Mouse (Mus musculus): ENCODE measurements around the gene Dtnb. TPM values are rescaled to one million over a fixed set of nuclear protein-coding genes. Genes with fewer than 3 reads are reported as not detected.
"Not testable (repeated sequence)": the region's sequence is repeated elsewhere in the genome, so short reads cannot be mapped to it uniquely, and the experiment has no call there.

Gene Dtnb
- total RNA-seq, 2 experiments from 2014 or later: 1.4 to 5.6 TPM

DNA sequence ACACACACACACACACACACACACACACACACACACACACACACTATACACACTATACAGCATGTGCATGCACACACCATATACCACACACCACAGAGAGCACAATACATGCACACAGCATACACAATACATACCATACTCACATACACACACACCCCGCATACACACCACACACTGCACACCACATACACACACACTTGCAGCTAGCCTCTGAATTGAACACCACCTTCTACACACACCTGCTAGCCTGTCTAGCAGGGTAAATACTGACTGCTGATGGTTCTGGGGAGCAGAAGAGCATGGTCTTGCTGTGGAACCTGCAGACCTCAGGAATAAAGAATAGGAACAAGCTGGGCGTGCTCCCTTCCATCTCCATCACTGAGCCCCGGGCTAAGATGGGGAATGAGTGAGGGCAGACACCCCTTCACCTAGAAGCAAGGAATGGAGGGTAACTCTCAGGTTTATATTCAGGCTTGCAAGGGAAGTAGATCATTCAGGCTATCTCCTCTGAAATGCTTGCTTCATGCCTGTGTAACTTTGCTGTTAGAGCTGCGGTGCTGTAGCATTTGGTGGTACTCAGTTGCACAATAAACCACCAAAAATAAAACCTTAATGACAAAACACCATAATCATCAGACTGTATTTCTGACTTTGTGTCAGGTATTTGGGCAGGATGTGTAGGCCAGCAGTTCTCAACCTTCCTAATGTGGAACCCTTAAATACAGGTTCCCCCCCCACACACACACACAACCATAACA lies 87.6 kb downstream of the Dtnb start:
- DNase-seq (ENCODE audit: low spot score): no peak

DNA sequence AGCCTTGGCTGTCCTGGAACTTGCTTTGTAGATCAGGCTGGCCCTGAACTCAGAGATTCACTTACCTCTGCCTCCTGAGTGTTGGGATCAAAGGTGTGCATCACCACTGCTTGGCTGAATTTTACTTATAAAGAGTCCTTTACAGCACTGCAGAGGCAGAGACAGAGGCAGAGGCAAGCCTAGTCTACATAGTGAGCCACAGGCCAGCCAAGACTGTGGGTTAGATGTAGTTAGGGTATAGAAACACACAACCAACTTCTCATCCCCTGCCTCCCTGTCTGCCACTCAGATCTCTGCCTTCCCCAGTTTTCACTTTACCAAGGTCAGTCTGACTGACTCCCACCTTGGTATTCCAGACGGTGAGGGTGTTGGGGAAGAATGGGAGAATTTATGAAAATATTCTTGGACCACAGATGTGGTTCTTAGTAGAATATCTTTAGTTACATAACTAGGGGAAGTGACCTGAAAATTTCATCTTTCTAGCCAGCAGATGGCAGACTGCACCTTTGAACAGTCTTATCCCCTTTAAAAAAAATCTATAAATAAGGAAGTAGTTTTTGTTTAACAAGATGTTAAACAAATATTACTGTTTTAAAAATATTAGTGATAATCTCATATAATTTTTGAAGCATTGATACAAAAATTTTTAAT lies 88.9 kb downstream of the Dtnb start:
- peak; percentile 31 for DNase-seq (ENCODE audit: low spot score)

DNA sequence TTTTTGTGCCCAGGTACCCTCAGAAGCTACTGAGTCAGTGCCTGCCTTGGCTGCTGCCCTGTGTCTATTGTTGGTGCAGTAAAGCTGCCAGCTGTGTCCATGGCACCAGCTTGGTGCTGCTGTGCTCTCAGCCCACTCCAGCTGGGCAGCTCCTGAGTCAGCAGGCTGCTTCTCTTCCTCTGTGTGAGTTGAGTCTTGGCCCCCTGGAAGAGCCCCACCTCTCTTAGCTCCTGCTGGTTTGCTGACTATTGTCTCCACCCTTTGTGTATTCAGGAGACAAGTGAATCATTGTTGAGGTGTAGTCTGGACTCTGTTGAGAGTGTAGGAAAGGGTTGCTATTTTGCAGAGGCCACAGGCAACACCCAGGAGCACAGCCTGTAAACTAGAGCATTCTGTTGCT lies 90.5 kb downstream of the Dtnb start:
- no peak for DNase-seq (ENCODE audit: low spot score)

DNA sequence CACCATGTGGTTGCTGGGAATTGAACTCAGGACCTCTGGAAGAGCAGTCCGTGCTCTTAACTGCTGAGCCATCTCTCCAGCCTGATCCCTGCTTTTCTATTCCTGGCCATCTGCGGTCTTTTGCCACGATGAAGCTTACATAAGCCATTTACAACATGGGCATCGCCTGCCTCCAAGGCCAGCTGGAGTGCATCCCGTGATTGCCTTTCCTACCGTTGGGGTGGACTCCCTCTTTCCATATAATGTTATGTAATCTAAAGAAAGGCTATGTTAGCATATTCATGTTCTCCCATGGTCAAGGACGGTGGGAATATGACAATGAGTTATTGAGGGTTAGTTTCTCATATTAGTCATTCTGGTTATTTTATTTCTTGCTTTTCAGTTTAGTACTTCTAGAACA lies 91.2 kb downstream of the Dtnb start:
- no peak for DNase-seq (ENCODE audit: low spot score)

DNA sequence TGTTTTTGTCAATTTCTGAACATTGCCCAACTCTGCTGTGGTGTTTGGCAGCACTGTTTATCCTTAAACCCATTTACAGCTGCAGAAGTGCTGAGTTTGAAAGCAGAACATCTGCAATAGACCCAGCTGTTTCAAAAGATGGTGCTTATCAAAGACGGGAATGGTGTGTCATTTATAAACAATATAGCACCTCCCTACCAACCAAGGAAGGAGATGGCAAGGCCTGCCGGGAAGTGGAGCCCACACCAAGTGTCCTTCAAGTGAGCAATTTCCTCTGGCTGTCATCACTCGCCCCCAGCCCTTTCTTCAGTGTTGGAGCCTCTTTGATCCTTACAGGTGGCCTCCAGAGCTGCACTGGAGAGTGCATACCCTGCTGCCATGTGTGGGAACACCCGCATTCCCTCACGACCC lies 97.8 kb downstream of the Dtnb start:
- DNase-seq (ENCODE audit: low spot score): no peak

DNA sequence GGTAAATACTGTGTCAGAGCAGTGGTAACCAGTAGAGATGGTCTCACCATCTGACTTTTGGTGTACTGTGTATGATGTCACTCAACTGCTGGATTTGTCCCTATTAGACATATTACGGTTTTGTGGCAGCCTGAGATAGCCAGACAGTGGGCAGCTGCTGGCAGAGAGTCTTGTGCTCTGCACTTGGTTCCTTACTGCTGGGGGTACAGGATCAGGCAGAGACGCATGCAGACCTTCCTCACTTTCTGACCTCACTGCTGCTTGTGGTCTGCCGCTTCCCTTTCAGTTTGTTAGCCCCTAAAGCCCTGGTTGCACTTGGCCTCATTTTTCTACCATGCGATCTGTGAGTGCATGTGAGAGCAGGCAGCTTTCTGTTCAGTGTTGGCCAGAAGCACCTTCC lies 98.9 kb downstream of the Dtnb start:
- DNase-seq (ENCODE audit: low spot score): no peak

DNA sequence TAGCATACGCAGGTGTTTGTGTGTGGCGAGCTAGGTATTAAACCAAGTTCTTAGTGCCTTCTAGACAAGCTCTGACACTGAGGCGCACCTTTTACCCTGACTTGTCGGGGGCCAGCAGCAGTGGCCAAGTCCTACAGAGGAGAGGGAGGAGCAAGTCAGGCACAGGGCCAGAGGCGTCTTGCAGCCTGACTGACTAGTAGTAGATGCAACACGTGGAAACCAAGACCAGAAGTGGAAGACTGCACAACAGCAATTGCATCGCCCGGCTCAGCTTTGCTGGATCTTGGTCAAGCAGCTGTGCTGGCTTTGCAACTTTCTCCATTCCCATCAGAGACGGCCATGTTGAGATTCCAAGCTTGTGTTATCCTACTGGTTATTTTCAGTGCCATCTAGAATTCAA lies 100.6 kb downstream of the Dtnb start:
- no peak for DNase-seq (ENCODE audit: low spot score)

DNA sequence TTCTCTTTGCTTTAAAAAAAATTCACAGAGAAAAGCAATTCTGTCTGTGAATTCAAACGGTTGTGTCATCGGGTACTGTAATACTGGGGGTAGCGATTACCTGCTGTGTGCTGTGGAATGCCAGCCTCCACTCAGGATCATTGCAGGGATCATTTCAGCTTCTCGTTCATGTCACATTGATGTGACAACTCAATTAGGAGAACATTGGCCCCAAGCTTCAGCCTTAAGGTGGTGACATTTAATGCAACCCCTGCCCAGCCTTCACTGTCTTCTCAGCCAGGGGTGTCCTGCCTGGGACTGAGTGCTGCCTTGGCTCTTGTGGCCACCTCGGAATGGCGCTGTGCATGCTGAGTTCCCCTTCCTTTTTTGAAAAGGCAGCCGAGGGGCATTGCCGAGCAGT lies 101.7 kb downstream of the Dtnb start:
- no peak for DNase-seq (ENCODE audit: low spot score)

DNA sequence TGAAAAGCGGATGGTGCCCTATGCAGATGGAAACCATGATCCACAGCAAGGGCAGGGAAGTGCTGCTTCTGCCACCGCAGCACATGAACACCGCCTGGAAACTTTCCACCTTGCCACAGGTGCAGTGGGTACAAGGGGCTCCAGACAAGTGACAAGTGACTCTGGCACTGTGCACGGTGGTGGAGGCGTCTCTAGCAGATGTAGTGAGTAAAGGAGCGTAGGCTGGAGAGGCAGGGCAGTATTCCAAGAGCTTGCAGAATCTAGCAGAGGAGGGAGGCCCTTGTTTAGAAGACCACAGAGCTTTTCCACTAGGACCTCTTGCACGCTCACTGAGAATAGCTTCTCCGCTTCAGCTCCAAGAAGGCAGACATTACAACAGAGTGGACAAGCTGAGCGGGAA lies 102.7 kb downstream of the Dtnb start:
- no peak for DNase-seq (ENCODE audit: low spot score)

DNA sequence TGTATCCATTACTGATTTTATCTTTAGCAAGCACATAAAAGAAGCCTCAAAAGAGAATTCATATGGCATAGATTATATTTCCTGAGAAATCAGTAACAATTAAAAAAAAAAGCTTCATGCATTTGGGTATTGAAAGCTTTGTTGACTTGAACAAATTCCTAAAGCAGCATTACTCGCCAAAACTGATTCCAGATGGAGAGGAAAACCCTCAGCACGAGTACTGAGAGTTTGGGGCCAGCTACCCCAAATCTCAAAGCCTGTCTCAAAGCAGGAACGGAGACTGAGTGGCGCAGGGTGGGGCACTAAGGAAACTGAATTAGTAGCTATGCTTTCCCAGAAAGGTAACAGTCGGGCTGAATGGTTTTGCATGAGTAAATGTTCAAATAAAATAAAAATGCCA lies 108.5 kb downstream of the Dtnb start:
- DNase-seq (ENCODE audit: low spot score): no peak

DNA sequence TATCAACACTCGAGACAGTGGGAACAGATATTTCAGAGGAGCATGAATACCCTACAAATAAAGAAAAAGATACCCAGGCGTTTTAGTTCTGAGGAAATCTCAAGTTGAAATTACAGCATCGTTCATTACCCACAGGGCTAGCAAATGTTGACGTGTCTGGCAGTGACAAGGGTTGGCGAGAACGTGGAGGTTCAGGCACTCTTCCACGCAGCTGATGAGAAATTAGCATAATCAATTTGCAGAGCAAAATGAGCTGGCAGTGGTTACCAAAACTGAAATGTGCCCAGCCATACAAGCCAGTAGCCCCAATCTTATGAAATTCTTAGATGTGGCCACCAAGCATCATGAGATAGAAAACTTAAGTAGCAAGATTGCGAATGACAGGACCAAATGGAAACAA lies 110.9 kb downstream of the Dtnb start:
- no peak for DNase-seq (ENCODE audit: low spot score)

DNA sequence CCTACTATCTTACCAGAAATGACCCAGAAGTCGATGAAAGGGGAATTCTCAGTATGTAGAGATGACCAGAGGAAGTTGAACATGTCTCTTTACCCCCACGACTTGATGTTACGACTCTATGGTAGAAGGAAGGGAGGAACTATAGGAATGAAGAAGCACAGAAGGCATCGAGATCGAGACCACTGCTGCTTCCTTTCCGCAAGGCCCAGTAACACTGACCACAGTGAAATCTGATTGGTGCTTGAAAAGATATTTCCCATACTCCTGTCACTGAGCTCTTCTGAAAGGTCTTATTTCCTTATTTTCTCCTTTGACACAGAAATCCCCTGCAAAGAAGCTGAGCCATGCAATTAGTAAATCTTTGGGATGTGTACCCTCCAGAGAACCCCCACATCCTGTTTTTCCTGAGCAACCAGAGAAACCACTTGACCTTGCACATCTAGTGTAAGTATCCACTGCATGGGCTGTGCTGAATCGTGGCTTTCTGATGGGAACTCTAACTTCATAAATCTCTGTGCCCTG lies 114.3 kb downstream of the Dtnb start:
- no peak for DNase-seq (ENCODE audit: low spot score)

DNA sequence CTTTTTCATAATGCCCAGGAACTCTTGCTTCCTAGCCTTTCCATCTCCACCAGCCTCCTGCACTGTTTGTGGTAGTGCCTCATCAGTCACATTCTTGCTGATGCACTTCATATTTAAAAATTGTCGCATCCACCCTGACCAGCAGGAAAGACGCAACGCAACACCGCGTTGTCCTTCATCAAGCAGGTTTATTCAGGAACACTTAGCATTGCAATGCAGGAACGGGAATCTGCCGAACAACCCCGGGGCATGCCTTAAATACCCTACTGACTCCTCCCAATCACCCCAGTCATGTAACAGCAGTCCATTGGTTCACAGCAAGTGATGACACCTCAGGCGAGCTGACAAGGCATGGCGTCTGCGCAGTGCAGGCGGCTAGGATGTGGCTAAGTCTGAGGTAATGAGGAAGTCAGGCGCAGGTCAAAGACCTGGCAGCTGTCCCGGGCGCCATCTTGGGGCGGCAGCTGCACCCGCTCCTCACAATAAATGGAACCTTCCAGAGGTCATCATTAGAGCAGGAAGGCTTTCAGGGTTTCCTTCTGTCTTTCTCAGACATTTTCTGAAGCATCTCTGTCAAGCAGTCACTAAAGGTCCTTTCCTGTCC lies 118.8 kb downstream of the Dtnb start:
- DNase-seq (ENCODE audit: low spot score): not testable (repeated sequence)

DNA sequence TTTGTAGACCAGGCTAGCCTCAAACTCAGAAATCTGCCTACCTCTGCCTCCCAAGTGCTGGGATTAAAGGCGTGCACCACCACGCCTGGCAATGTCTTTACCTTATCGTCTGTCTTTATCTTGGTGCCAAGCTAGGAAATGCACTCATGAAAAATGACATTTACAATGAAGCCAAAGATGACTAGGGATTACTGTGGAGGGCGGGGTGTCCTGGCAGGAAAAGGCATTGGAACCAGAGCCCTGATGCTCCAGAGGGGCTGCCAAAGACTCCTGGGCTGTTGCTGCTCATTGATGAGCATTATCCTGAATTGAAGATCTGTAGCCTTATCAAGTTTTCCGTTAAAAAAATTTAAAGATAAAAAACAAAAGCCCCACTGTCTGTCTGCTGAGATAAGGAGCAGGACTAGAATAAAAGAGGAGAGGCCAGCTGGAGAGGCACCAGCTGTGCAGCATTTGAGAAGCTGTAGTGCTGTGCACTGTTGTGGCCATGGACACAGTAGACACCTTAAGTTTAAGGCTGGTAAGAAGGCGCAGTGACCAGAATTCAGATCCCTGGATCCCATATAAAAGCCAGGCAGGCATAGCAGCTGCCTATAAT lies 120.7 kb downstream of the Dtnb start:
- DNase-seq (ENCODE audit: low spot score): no peak

DNA sequence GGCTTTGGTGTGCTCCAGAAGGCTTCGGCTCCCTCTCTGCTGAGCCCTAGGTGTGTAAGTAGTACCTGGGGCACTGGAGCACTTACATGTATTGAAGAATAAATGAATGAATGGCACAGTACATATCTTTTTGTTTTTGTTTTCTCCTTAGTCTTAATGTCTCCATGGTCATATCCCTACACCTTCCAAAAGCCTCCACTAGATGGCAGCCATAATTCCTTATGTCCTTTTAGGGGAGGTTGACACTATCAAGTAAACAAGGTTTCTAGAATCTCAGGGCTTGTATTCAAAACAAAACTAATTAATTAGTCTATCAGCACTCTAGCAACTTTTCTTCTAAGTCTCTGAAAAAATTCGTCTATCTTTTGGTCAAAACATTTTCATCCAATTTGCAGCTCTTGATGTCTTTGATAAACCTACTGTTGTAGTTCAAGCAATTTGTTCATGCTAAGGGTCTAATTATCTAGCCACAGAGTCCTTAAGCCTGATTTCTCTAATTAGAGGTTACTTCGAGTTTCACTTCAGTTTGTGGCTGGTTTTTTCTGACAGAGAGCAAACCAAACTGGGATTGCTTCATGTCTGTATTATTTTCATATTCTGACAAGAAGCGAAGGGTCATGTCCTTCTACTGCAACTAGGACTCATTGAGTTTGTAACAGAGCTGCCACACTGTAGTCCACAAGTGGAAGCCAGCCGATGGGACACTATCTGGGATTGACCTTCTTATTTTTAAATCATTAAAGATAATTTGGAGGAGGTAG lies 123.7 kb downstream of the Dtnb start:
- peak; percentile 60 for DNase-seq (ENCODE audit: low spot score)

DNA sequence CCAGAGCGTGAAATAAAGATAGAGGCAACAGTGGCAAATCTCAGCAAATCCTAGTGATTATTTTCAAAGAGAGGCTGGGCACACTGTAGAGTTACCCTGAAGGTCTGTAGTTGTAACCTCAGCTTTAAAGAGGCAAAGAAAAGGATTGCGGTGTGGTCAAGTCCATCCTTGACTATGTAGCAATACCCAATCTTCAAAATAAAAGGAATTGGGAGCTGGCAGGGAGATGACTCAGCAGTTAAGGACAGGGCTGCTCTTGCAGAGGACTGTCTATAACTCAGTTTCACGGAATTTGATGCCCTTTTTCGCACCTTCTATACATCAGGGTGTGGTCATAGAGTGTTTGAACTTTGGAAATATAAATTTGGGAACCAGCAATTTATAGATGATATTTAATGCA lies 128.3 kb downstream of the Dtnb start:
- DNase-seq (ENCODE audit: low spot score): no peak

DNA sequence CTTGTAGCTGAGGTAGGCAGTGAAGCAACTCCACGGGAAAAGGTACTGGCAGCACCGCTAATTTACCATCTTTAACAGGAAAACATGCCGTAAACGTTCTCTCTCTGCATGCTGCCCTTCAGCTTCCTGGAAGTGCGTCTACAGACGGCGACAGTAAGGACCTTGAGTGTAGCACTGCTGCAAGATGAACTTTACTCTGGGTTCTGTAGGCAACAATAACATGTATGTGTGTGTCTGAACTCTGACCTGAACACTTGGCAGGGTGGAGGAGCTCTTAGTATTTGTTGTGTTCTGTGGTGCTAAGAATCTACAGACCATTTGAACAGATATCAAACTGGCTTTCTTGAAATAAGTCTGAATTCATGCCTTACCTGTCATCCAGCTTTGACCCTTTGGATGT lies 130.7 kb downstream of the Dtnb start:
- DNase-seq (ENCODE audit: low spot score): no peak

DNA sequence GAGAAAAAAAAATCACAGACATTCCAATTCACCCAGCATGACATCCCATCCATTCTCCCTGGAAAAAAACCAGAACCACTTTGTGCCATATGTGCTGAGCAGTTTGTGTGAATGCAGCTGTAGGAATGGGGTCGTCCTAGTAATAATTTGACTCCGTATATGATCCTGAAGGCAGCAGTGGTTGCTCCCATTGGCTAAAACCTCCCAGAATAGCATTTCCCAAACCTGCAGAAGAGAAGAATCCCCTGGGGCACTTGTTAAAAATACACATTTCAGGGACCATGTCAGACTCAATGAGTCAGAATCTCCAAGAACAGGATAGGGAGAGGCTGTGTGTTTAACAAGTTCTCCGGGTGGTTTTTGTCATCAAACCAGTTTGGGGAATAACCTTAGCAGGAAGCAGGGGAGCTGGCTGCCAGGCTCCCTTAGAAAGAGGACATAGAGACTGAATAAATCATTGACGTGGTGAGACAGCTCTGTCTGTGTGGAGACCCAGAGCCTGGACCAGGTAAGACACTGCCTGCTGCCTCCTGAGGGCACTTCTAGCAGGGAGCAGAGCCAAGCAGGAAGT lies 147.1 kb downstream of the Dtnb start:
- no peak for DNase-seq (ENCODE audit: low spot score)

DNA sequence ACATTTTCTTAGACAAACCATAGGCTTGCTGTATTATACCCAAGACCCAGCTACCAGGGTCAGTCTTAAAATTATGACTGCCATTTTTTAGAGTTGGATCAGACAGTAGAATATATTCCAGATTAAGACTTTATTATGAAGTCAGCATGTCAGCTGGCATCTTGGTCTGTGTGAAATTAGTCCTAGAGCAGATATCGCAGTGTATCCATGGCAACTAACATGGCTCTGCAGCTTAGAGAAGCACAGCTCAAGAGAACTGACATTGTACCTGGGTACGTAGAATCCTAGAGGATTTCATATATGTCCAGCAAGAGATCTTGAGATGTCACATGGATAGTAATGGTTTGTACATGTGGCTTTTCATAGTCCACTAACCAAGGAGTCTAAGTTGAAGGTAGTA lies 148.3 kb downstream of the Dtnb start:
- DNase-seq (ENCODE audit: low spot score): no peak

DNA sequence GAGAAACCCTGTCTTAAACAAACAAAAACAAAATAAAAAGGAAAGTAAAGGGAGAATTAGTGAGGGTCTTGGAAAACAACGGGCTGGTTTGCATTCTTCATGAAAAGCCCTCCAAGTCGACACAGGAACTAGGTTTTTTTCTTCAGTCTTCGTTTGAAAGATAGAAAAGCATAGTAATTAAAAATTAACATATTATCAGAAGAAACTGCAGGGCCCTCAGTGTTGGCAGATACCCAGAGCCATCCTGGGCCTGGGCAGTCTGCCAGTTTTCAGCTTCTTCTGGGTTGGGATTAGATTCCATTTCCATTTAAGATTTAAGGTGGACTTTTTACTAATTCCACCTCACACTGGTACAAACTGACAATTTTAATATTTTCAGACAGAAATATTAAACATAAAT lies 151.6 kb downstream of the Dtnb start:
- no peak for DNase-seq (ENCODE audit: low spot score)

DNA sequence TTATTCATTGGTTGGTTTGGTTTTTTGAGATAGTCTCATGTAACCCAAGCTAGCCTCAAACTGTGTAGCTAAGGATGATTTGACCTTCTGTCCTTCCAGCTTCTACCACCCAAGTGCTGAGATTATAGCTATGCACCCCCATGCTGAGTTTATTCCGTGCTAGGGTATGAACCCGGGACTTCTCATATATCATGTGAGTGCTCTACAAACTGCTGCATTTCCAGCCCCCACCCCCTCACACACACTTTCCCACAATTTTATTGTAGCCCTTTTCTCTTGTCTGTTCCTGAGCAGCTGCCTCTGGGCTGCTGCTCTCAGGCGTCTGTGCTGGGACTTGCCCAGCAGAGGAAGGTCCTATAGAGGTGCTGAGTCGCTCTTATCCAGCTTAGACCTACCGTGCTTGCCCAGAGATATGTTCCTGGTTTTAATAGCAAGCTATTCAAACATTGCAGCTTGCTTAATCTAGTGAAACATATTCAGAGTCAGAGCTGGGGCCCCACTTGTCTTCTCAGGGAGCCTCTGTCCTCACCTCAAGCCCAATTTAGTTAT lies 152.7 kb downstream of the Dtnb start:
- no peak for DNase-seq (ENCODE audit: low spot score)
